Comparison of ENCODE assay signal across 14 mouse cellular contexts in the genomic region with DNA sequence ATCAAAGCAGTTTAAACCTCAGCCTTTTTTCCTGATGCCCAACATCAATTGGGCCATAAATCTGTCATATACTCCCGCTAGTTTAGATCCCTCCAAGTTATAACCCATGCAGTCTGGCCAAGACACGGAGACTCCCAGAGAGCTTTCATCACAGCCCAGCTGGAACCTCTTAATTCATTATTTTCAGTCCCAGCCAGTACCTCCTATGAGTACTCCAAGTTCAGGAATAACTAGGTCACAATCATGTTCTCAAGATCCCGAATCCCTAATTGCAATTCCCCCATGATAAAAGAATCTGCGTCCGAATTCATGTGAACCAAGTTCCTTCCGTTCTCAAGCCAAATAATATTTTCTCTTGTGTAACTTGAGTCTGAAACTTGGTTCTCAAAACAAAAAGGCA. TPM values are rescaled to one million over a fixed set of nuclear protein-coding genes. Genes with fewer than 3 reads are reported as not detected.
DNase-seq lines count a peak whose midpoint lies in the region; ATAC-seq and TF ChIP-seq lines count a peak whose summit lies in the region.
"Had no signal": no experiment of that assay in that cellular context is flagged by ENCODE, and none has a peak within 500 bp of the region (broad histone marks: within the 10 kb centered on the region; RNA-seq: fewer than 3 reads in every experiment).

No protein-coding gene starts in this region.

- H3K9ac ChIP-seq in embryonic facial prominence, embryonic 11.5 days (replicated peaks; ENCODE audit: low read length) = no peak overlapping the region
- H3K9ac ChIP-seq in limb, embryonic 11.5 days (ENCODE audit: low read length) = no peak overlapping the region
- no peak overlapping the region for H3K9ac ChIP-seq in forebrain, embryonic 11.5 days (ENCODE audit: low read length)
- H3K9ac ChIP-seq: embryonic facial prominence, embryonic 15.5 days; forebrain, postnatal 0 days; intestine, embryonic 15.5 days had no signal

- H3K4me3 ChIP-seq in embryonic facial prominence, embryonic 11.5 days (ENCODE audit: low read depth, low read length) = no peak overlapping the region
- no peak overlapping the region for H3K4me3 ChIP-seq in embryonic facial prominence, embryonic 10.5 days
- H3K4me3 ChIP-seq in kidney, adult 2 months (ENCODE audit: insufficient read depth, low read depth, low read length) = no peak overlapping the region
- H3K4me3 ChIP-seq in limb, embryonic 11.5 days (ENCODE audit: low read depth, low read length) = no peak overlapping the region
- no peak overlapping the region for H3K4me3 ChIP-seq in forebrain, embryonic 11.5 days (ENCODE audit: low read depth, low read length)
- H3K4me3 ChIP-seq: embryonic facial prominence, embryonic 15.5 days; intestine, embryonic 15.5 days had no signal

- H3K27me3 ChIP-seq in embryonic facial prominence, embryonic 11.5 days (ENCODE audit: control insufficient read depth, insufficient read depth, low read length) = no peaks in the 10 kb centered on the region
- H3K27me3 ChIP-seq in embryonic facial prominence, embryonic 10.5 days (replicated peaks; ENCODE audit: low read depth, poor library complexity, severe bottlenecking) = no peaks in the 10 kb centered on the region
- H3K27me3 ChIP-seq in kidney, adult 2 months (replicated peaks; ENCODE audit: control insufficient read depth, insufficient read depth, low read length) = no peaks in the 10 kb centered on the region
- H3K27me3 ChIP-seq in limb, embryonic 11.5 days (ENCODE audit: control insufficient read depth, insufficient read depth, low read length) = no peaks in the 10 kb centered on the region
- no peaks in the 10 kb centered on the region for H3K27me3 ChIP-seq in forebrain, embryonic 11.5 days (ENCODE audit: control insufficient read depth, insufficient read depth, low read length)
- H3K27me3 ChIP-seq: embryonic facial prominence, embryonic 15.5 days; intestine, embryonic 15.5 days had no signal

- no peak for ATAC-seq in embryonic facial prominence, embryonic 11.5 days (replicated peaks; ENCODE audit: insufficient number of reproducible peaks, low FRiP score, low TSS enrichment, low read depth)
- 0 out of 2 replicates have a peak, but pooled peaks have one; percentile 67 for ATAC-seq in limb, embryonic 11.5 days (ENCODE audit: insufficient number of reproducible peaks, low FRiP score, low TSS enrichment, low read depth)
- ATAC-seq in forebrain, embryonic 11.5 days (replicated peaks; ENCODE audit: low FRiP score) = no peak
- ATAC-seq: forebrain, postnatal 0 days; intestine, embryonic 15.5 days had no signal

- TF ChIP-seq POLR2A in kidney, adult 2 months (IDR thresholded peaks at IDR 0.05; ENCODE audit: low read depth, low read length) = no peak

- 51% methylated on average over 6 of the region's 6 CpGs for WGBS in embryonic facial prominence, embryonic 11.5 days
- 71% methylated on average over 6 of the region's 6 CpGs for WGBS in embryonic facial prominence, embryonic 10.5 days
- 53% methylated on average over 6 of the region's 6 CpGs for WGBS in kidney, adult 2 months
- 38% methylated on average over 6 of the region's 6 CpGs for WGBS in limb, embryonic 11.5 days
- WGBS in forebrain, embryonic 11.5 days = 92% methylated on average over 6 of the region's 6 CpGs

- H3K36me3 ChIP-seq in embryonic facial prominence, embryonic 11.5 days (replicated peaks; ENCODE audit: control insufficient read depth, insufficient read depth, low read depth, low read length) = no peaks in the 10 kb centered on the region
- H3K36me3 ChIP-seq in embryonic facial prominence, embryonic 10.5 days (replicated peaks) = no peaks in the 10 kb centered on the region
- H3K36me3 ChIP-seq in kidney, adult 2 months (ENCODE audit: control insufficient read depth, insufficient read depth, low read length) = no peaks in the 10 kb centered on the region
- no peaks in the 10 kb centered on the region for H3K36me3 ChIP-seq in limb, embryonic 11.5 days (ENCODE audit: control insufficient read depth, insufficient read depth, low read length)
- no peaks in the 10 kb centered on the region for H3K36me3 ChIP-seq in forebrain, embryonic 11.5 days (ENCODE audit: control insufficient read depth, insufficient read depth, low read length)
- H3K36me3 ChIP-seq: embryonic facial prominence, embryonic 15.5 days; intestine, embryonic 15.5 days had no signal

- no peaks in the 10 kb centered on the region for H3K9me3 ChIP-seq in embryonic facial prominence, embryonic 11.5 days (replicated peaks; ENCODE audit: control insufficient read depth, low read length)
- no peaks in the 10 kb centered on the region for H3K9me3 ChIP-seq in embryonic facial prominence, embryonic 10.5 days
- H3K9me3 ChIP-seq in limb, embryonic 11.5 days (ENCODE audit: control insufficient read depth, low read length) = no peaks in the 10 kb centered on the region
- H3K9me3 ChIP-seq in forebrain, embryonic 11.5 days (ENCODE audit: control insufficient read depth, low read length) = no peaks in the 10 kb centered on the region
- H3K9me3 ChIP-seq: embryonic facial prominence, embryonic 15.5 days; intestine, embryonic 15.5 days had no signal

- no peak overlapping the region for H3K4me2 ChIP-seq in embryonic facial prominence, embryonic 11.5 days (ENCODE audit: low read depth, low read length)
- no peak overlapping the region for H3K4me2 ChIP-seq in limb, embryonic 11.5 days (ENCODE audit: low read depth, severe bottlenecking)
- H3K4me2 ChIP-seq in forebrain, embryonic 11.5 days (ENCODE audit: low read depth, low read length, severe bottlenecking) = no peak overlapping the region
- H3K4me2 ChIP-seq: embryonic facial prominence, embryonic 15.5 days; intestine, embryonic 15.5 days had no signal

- H3K27ac ChIP-seq in embryonic facial prominence, embryonic 11.5 days (replicated peaks; ENCODE audit: low read depth, low read length) = no peak overlapping the region
- H3K27ac ChIP-seq in embryonic facial prominence, embryonic 10.5 days (replicated peaks) = no peak overlapping the region
- no peak overlapping the region for H3K27ac ChIP-seq in kidney, adult 2 months (ENCODE audit: insufficient read depth, low read depth, low read length)
- no peak overlapping the region for H3K27ac ChIP-seq in limb, embryonic 11.5 days (replicated peaks; ENCODE audit: low read depth, low read length)
- no peak overlapping the region for H3K27ac ChIP-seq in forebrain, embryonic 11.5 days (ENCODE audit: low read depth, low read length)
- H3K27ac ChIP-seq: embryonic facial prominence, embryonic 15.5 days; intestine, embryonic 15.5 days had no signal

- no peak for TF ChIP-seq CTCF in kidney, adult 2 months (conservative IDR thresholded peaks at IDR 0.05; ENCODE audit: insufficient read depth, insufficient read length, low read depth, low read length)

- DNase-seq in embryonic facial prominence, embryonic 11.5 days (ENCODE audit: low spot score) = peak; percentile 69
- no peak for DNase-seq in embryonic facial prominence, embryonic 10.5 days (ENCODE audit: low spot score)
- peak; percentile 29 for DNase-seq in kidney, adult 2 months
- DNase-seq in kidney, adult 9 months = no peak
- DNase-seq in NIH3T3 (ENCODE audit: low read depth) = peak; percentile 66
- DNase-seq in limb, embryonic 11.5 days (ENCODE audit: low spot score) = peak; percentile 44
- no peak for DNase-seq in forebrain, embryonic 11.5 days (ENCODE audit: low spot score)
- no peak for DNase-seq in cerebellum, adult 11 months
- DNase-seq: adrenal gland, postnatal 10 days; cerebellum, postnatal 10 days; forebrain, postnatal 0 days; liver had no signal

- no peaks in the 10 kb centered on the region for H3K4me1 ChIP-seq in embryonic facial prominence, embryonic 11.5 days (ENCODE audit: control insufficient read depth, insufficient read depth, low read length)
- H3K4me1 ChIP-seq in embryonic facial prominence, embryonic 10.5 days = peaks cover 29% of the 10 kb centered on the region
- no peaks in the 10 kb centered on the region for H3K4me1 ChIP-seq in kidney, adult 2 months (ENCODE audit: control insufficient read depth, insufficient read depth, low read length)
- peaks cover 13% of the 10 kb centered on the region; the same call in 1 of the 2 replicates for H3K4me1 ChIP-seq in limb, embryonic 11.5 days (ENCODE audit: control insufficient read depth, insufficient read depth, low read length)
- no peaks in the 10 kb centered on the region for H3K4me1 ChIP-seq in forebrain, embryonic 11.5 days (replicated peaks; ENCODE audit: control insufficient read depth, insufficient read depth, low read length)
- H3K4me1 ChIP-seq: intestine, embryonic 15.5 days had no signal

RNA-seq across cellular contexts. Expression of gene Gm9913, which starts 56.0 kb away (rescaled TPM):
- polyA plus RNA-seq in embryonic facial prominence, embryonic 11.5 days (2014; fragmentation: Nextera tagmentation; extraction: Ambion mirVana) = 0.13 and 0.29 TPM in 2 replicates
- 0.09 and 0.20 TPM in 2 replicates for polyA plus RNA-seq in embryonic facial prominence, embryonic 10.5 days (2016; fragmentation: Nextera tagmentation; extraction: Ambion mirVana)
- 0.05 and 0.06 TPM in 2 replicates for polyA plus RNA-seq in kidney, adult 2 months (2012; rRNA removed)
- polyA plus RNA-seq in limb, embryonic 11.5 days (2014; fragmentation: Nextera tagmentation; extraction: Ambion mirVana) = 0.15 and 0.18 TPM in 2 replicates
- 0.27 and 0.31 TPM in 2 replicates for polyA plus RNA-seq in forebrain, embryonic 11.5 days (2014; fragmentation: Nextera tagmentation; extraction: Ambion mirVana)

RNA-seq across cellular contexts. Expression of gene Fbn1, which starts 58.9 kb away (rescaled TPM):
- polyA plus RNA-seq in embryonic facial prominence, embryonic 11.5 days (2014; fragmentation: Nextera tagmentation; extraction: Ambion mirVana) = 14.1 and 15.2 TPM in 2 replicates
- 6.8 and 8.1 TPM in 2 replicates for polyA plus RNA-seq in embryonic facial prominence, embryonic 10.5 days (2016; fragmentation: Nextera tagmentation; extraction: Ambion mirVana)
- polyA plus RNA-seq in kidney, adult 2 months (2012; rRNA removed) = 6.5 and 6.7 TPM in 2 replicates
- 7.8 and 8.1 TPM in 2 replicates for polyA plus RNA-seq in limb, embryonic 11.5 days (2014; fragmentation: Nextera tagmentation; extraction: Ambion mirVana)
- polyA plus RNA-seq in forebrain, embryonic 11.5 days (2014; fragmentation: Nextera tagmentation; extraction: Ambion mirVana) = 8.0 and 8.8 TPM in 2 replicates

Comparison
In these comparisons a context has a peak if more than half of its experiments do, and no peak if none do; other contexts are left out.
1. DNase-seq: peak in embryonic facial prominence, embryonic 11.5 days (single experiment), kidney, adult 2 months (single experiment), NIH3T3 (single experiment) and limb, embryonic 11.5 days (single experiment); none in embryonic facial prominence, embryonic 10.5 days (single experiment), kidney, adult 9 months (single experiment), forebrain, embryonic 11.5 days (single experiment) and cerebellum, adult 11 months (single experiment).